Mouse (Mus musculus): ENCODE measurements around the gene Pfdn6. TPM values are rescaled to one million over a fixed set of nuclear protein-coding genes. Genes with fewer than 3 reads are reported as not detected.

The Pfdn6 gene
- total RNA-seq, 2 experiments from 2014 or later, result 52.0 to 109 TPM

DNA sequence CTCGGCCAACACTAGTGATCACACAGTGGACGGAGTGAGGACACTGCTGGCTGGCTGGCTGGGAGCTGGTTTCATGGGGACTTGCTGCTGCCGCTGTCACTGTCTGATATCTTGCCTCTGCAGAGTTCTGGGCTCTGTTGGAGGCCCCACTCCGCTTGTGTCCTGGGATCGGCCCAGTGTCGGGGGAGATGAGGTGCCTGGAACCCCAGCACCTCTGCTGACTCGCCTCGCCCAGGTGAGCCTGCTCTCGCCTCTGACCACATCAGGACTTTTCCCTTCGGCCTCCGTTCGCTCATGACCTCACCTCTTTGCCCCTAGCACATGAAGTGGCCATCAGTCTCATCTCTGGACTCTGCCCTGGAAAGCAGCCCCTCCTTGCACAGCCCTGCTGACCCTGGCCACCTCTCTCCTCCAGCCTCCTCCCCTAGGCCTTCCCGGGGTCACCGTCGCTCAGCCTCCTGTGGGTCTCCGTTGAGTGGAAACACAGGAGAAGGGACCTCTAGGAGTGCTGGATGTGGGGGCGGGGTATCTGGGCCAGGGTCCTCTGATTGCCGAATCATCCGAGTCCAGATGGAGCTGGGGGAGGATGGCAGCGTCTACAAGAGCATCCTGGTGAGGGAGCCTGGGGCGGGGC is 4.6 kb downstream of the Pfdn6 start:
- no peak for ATAC-seq (replicated peaks; ENCODE audit: low FRiP score, poor library complexity, severe bottlenecking)

DNA sequence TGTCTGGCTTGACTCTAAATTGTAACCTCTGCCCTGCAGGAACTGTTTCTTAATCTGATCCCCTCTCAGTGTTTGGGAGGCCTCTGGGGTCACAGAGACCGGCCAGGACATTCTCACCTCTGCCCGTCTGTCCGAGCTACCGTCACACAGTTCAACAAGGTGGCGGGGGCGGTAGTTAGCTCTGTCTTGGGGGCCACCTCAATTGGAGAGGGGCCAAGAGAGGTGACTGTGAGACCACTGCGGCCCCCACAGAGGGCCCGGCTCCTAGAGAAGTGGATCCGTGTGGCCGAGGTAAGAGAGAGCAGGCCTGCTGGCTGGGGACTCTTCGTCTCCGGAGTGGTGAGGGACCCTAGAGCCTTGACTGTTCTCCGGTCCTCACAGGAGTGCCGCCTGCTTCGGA is 7.2 kb downstream of the Pfdn6 start:
- no peak for ATAC-seq (replicated peaks; ENCODE audit: low FRiP score, poor library complexity, severe bottlenecking)

DNA sequence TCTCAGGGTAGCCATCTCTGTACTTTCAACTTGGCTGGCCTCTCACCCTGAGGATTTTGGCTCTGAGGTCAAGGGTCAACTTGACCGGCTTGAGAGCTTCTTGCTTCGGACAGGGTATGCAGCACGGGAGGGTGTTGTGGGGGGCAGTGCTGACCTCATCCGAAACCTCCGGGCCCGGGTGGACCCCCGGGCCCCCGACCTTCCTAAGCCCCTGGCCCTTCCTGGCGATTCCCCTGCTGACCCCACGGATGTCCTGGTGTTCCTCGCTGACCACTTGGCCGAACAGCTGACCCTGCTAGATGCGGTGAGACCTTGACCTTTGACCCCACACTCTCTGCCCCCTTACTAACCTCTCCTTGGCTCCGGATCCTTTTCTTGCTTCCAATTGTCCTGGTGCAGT is 7.7 kb downstream of the Pfdn6 start:
- ATAC-seq (replicated peaks; ENCODE audit: low FRiP score, poor library complexity, severe bottlenecking), result no peak

DNA sequence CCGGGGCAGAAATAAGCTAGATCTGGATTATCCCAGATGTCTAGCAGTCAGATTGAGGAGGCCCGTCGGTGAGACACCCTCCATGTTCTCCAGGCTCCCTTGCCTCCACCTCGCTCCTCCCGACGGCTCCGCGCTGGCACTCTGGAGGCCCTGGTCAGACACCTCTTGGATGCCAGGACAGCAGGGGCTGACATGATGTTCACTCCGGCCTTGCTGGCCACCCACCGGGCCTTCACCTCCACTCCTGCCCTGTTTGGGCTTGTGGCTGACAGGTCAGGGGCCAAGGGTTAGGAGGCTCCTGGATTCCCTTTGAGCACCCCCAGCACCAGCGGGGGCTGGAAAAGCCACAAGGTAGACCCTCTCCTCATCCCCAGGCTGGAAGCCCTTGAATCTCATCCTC is 8.2 kb downstream of the Pfdn6 start:
- no peak for ATAC-seq (replicated peaks; ENCODE audit: low FRiP score, poor library complexity, severe bottlenecking)

DNA sequence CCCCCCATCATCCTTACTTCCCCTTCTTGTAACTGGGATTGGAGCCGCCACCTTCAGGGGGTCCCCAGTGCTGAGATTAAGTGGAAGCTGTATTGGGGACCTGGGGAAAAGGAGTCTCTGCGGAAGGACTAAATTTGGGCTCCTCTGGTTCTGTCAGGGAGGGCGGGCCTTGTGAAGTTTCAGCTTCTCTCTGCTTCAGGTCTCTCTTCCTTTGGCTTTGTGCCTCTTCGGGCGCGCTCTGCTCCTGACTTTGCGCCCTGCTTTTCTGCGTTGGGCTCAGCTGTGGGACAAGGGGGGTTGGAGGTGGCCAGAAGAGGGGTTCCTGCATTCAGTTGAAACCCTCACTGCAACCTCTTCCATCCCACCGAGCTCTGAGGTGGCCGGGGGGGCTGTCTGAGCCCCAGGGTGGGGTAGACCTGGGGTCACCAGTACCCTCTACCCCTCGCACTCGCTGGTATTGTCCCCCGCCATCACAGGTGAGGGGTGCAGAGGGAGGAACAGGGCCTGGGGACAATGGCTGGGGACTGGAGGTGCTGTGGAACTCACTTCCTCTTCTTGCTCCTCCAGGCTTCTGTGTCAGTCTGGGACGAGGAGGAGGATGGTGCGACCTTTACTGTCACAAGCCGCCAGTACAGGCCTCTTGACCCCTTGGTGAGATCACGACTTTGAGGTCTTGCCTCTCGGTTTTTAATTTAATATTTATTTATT is 8.8 kb downstream of the Pfdn6 start:
- no peak for ATAC-seq (replicated peaks; ENCODE audit: low FRiP score, poor library complexity, severe bottlenecking)

DNA sequence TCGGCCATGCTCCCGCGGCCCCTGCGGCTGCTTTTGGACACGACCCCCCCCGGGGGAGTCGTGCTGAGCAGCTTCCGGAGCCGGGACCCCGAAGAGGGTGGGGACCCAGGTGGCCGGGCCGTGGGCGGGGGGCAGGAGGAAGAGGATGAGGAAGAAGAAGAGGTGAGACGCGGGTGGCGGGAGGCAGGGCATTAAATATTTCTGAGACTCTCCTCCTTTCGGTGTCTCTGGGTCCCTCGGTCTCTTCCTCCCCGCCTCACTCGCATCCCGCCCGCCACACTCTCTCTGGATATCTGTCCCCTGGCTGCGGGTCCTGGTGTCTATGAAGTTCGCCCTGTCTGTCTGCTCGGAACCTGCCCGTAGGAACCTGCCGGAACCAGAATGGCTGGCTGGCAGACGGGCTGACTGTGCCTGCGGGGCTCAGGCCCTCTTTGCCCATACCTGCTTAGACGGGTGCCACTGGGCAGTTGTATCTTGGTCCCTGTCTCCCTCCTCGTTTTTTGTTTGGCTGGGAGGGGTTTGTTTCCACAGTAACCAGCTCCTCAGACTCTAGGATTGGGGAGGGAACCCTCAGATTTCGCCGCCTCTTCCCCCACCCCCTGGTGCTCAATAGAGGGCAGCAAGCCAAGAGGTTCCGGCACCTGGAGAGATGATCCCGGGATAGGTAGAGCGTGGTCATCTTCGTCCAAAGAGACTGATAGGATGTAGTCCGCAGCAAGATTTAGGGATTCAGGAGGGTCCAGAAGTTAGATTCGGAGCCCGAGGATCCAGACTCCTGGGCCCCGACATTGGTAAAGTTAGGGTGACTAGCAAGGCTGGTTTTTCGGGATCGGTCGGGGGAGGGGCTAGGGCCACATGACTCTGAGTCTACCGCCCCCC is 9.6 kb downstream of the Pfdn6 start:
- ATAC-seq (replicated peaks; ENCODE audit: low FRiP score, poor library complexity, severe bottlenecking), result no peak

DNA sequence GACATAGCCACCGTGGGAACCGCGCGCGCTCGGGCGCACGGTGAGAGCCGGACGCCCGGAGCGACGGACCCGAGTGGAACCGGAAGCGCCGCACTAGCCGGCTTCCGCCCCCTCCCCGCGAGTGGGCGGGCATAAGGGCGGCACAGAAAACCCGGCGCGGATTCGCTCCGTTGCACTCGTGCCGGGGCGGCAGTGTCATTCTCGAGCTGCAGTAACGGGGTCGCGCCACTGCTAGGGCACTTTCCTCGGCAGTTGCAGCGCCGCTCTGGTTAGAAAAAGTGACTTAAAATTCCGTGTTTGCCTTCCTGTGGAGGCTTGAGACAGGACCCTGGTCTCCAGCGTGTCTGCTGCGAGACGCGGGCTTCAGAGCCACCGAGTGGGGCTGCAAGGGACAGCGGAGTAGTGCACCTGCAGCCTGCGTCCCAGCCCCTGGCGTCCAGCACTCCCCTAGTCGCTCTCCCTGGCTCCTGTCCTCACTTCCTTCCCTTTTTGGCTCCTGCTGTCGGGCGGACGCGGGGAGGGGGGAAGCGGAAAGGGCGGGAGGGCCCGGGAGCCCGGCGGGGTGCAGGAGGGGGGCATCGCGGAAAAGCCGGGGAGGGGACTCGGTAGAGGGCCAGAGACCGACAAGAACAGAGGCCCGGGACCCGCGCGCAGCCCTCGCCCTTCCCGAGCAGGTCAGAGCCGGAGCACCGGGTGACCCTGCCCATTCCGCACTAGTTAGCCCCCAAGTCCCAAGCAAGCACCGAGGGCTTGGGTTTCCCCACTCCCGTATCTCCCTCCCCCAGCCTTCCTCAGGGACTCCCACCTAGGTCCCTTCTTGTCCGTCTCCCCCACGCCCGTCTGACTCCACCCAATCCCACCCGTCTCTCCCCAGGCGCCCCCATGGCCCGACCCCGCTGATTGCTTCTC is 10.5 kb downstream of the Pfdn6 start, which contains the start of gene Rgl2:
TSS of gene Rgl2 (plus strand) at position 173 of the 909 bp plus-strand sequence.
- peak; percentile 89 for ATAC-seq (replicated peaks; ENCODE audit: low FRiP score, poor library complexity, severe bottlenecking)

DNA sequence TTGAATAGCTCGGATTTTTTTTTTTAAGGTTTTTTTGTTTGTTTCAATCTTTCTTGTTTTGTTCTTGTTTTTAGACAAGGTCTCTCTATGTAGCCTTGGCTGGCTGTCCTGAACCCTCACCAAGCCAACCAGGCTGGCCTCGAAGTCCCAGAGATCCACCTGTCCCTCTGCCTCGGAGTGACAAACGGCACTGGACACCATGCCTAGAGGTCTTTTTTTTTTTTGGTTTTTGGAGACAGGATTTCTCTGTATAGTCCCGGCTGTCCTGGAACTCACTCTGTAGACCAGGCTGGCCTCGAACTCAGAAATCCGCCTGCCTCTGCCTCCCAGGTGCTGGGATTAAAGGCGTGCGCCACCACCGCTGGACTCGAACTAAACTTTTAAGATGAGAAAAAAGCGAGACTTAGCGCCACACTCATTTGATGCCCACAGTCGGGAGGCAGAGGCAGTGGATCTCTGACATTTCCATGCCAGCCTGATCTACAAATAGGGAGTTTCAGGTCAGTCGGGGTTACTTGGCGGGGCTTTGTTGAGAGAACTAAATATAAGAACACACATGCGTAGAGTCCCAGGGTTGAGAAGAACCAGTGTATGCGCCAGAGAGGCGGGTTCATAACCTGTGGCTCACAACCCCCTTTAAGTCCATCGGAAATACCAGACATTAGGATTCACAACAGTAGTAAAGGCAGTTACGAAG is 11.7 kb downstream of the Pfdn6 start:
- no peak for ATAC-seq (replicated peaks; ENCODE audit: low FRiP score, poor library complexity, severe bottlenecking)

DNA sequence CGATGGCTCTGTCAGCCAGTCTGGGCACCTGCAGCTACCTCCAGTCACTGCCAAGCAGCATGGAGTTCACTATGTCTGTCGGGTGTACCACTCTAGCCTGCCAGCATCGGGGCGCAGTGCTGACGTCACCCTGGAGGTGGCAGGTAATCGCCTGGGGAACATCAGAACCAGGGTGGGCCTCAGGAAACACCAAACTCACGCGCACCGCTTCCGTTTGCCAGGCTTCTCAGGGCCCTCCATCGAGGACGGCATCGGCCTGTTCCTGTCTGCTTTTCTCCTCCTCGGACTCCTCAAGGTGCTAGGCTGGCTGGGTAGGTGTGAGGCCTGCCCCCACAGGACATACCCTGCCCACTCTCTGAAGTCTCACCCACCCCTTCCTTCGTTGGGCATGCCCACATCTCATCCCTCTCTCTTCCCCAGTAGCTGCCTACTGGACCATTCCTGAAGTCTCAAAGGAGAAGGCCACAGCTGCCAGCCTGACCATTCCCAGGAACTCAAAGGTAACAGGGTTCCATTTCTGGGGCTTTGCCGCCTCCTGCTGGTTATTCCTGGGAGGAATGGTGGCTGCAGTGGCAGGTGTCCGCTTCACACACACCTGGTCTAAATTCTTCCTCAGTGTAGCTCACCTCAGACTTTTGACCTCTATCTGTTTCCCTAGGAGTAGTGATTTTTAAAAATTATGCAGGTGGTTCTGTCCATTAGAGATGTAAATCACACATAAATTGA is 13.8 kb downstream of the Pfdn6 start:
- no peak for ATAC-seq (replicated peaks; ENCODE audit: low FRiP score, poor library complexity, severe bottlenecking)

DNA sequence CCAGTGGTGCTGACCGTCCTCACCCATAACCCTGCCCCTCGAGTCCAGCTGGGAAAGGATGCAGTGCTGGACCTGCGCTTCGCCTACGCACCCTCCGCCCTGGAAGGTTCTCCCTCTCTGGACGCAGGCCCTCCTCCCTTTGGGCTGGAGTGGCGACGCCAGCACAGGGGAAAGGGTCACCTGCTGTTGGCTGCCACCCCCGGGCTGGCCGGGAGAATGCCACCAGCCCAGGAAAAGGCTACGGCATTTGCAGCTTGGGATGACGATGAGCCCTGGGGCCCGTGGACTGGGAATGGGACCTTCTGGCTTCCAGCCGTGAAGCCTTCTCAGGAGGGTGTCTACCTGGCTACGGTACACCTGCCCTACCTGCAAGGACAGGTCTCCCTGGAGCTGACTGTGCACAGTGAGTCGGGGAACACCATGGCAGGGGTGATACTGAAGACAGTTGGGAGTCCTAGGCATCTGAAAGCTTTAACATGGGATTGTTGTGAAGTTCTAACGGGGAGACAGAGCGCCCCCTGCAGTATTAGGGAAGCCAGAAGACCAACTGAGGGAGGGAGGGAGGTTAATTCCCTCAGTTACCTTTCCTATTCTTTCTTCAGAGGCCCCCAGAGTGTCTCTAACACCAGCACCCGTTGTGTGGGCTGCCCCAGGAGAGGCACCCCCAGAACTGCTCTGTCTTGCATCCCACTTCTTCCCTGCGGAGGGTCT is 14.6 kb downstream of the Pfdn6 start:
- ATAC-seq (replicated peaks; ENCODE audit: low FRiP score, poor library complexity, severe bottlenecking), result no peak

DNA sequence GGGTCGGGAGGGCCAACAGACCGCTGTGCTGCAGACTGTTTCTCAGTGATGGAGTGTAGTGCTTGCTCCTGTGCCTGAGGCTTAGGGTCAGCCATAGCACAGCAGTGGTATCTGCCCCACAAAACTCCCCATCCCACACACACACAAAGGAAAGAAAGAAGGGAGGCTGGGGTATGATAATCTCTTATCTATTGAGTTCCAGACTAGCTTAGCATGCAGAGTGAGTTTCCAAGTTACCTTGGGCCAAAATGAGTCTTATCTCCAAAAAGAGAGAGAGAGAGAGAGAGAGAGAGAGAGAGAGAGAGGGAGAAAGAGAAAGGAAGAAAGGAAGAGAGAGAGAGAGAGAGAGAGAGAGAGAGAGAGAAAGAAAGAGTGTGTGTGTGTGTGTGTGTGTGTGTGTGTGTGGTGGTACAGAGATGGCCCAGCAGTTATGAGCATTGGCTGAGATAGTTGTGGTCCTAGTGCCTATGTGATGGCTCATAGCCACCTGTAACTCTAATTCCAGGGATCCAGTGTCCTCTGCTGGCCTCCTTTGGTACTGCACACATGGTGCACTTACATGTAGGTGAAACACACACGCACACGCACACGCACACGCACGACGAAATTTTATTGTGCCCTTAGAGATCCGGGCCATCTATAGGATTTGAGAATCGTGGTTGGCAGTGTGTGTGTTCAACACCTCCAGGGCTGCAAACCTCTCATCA is 15.4 kb downstream of the Pfdn6 start:
- no peak for ATAC-seq (replicated peaks; ENCODE audit: low FRiP score, poor library complexity, severe bottlenecking)

DNA sequence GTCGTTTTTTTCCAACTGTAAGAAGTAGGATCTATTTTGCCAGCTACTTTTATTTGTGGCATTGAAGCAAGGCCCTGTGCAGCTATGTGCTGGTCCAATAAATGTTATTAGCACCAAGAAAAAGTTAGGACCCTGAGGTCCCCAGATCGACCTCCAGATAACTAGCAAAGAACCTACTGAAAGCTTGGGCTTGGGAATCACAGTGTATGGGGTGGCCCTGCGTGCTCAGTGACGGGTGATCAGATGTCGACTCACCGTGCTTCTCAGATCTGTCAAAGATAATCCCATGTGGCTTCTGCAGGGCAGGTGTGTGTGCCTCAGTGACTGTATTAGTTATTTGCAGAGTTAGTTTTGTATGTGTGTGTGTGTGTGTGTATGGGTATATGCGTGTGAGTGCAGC is 18.8 kb downstream of the Pfdn6 start:
- ATAC-seq (replicated peaks; ENCODE audit: low FRiP score, poor library complexity, severe bottlenecking), result no peak

DNA sequence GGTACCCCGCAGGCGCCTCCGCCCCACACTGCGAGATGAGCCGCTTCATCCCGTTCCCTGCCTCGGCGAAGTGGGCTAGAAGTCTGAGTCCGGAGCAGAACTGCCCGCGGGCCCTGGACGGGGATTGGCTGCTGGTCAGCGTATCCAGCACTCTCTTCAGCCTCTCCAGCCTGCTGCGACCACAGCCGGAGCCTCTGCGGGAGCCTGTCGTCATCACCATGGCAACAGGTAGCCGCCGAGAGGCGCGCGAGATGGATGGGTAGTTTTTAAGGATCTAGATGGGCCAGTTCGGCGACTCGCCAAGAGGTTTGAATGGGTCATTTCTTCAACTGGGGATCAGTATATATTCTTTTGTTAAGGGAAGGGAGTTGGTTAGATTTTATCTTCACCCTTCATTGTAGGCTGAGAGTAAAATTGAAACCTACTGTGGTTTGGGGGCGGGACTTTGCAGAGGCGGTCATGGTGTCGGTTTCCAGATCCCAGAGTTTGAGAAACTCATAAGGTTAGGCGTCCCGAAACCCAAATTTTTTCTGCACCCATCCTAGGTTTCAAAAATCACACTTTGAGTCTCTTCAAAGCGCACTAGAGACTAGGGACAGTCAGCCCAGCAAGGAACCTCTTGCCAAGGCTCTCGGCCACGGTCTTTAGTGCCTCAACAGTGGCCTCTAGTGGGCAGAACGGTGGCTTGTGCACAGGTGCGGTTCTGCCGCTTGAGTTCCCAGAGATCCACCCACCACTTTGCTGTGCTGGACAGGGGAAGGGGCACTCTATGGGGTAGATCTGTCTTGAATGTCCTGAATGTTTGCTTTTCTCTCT is 19.7 kb downstream of the Pfdn6 start:
- peak; percentile 57 for ATAC-seq (replicated peaks; ENCODE audit: low FRiP score, poor library complexity, severe bottlenecking)

DNA sequence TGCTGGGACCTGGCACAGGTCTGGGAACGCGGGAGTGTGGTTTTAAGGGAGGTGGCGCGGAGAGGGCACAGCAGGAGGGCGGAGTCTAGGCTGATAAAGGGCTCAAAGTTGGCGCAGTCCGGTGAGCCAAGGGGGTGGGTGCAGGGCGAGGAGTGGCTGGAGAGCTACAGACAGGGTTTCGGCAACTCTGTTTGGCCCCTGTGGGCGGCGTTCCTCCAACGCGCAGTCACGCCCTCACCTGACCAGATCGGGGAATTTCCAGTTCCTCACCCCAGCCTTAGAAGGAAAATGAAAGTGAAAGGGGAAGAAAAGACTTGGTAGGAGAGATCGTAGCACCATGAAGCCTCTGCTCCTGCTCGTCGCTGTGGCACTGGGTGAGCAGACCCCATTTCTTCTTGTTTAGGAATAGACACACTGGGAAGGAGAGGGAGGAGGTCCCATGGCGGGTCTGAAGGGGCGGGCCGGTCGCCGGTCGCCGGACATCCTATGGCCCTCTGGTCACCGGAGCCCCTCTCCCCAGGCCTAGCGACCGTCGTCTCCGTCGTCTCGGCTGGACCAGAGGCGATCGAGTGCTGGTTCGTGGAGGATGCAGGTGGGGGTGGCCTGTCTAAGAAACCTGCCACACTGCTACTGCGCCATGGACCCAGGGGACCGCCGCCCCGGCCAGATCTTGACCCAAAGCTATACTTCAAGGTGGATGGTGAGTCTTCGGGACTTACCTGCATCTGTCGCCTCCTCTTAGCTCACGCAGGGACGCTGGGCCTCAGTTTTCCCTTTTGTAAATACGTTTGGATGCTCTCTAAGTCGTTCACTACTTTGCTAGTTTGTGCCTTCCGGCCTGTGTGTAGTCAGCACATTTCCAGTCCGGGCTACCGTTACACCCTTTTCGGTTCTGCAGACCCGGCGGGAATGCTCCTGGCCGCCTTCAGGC is 20.5 kb downstream of the Pfdn6 start:
- peak; percentile 73 for ATAC-seq (replicated peaks; ENCODE audit: low FRiP score, poor library complexity, severe bottlenecking)
